Mouse (Mus musculus) testis, postnatal 14 days (tissue): ENCODE measurements around the gene Ppfia4.

Experiments used
- DNase-seq: peaks from one replicate; pipeline ENCODE4 v3.0.0; 2021; ENCODE audit warnings: low spot score

The Ppfia4 gene

DNA sequence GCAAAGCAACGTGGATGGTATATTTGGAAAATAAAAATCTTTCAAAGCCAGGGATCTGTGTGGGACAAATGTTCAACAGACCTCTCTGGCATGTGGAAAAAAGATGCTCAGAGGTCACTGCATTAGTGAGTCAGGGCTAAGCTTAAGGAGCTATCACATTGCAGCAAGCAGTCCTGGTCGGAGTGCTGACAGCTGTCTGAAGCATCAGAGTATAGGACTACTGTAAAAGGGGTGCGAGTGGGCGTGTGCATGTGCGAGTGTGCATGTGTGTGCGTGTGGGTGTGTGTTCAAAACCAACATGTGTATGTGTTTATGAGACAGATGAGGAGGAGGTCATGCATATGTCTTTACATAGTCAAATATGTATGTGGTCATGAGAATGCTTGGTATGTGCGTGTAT lies 6.4 kb upstream of the Ppfia4 start:
- no peak for DNase-seq

- no peak for DNase-seq
Observed at GRCm38 (mm10) chr1:134336958-134337710, 4.4 kb upstream of the Ppfia4 start.

DNA sequence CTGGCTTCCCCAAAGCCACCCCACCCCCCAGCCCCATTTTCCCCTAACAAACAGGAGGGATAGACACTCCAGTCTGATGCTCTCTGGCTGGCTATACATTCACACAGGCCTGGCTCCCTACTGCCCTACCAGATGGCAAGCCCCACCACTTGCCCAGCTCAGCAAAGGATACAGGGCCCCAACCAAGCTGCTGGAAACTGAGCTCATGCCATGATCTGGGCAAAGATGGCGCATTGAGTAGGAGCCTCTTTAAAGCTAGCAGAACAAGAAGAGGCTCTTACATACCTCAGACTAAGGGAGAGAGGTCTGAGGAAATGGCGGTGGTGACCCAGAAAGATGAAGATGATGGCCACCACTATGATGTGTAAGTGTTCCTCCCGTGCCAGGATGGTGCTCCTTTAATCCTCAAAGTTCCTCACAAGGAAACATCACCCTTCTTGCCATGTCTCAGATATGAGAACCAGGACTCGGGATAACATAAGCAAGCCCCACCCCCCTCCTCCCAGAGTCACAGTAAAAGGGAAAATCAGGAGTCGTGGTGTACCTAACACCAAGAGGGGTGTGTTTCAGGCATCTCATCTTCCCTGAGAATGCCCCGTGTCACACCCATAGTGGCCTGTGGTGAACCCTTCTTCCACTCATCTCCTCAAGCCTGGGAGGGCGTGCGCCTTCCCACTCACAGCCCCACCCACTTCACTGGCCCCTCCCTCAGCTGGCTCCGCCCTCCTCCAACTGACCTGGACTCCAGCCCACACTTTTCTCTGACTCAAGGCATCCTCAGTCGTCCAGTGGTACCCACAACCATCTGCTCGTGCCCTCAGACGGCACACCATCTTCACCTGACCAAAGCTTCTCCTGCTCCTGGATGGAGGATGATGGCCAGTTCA lies 3.4 kb upstream of the Ppfia4 start:
- no peak for DNase-seq

GRCm38 (mm10) chr1:134335211-134335923 lies 2.6 kb upstream of the Ppfia4 start:
- no peak for DNase-seq

DNA sequence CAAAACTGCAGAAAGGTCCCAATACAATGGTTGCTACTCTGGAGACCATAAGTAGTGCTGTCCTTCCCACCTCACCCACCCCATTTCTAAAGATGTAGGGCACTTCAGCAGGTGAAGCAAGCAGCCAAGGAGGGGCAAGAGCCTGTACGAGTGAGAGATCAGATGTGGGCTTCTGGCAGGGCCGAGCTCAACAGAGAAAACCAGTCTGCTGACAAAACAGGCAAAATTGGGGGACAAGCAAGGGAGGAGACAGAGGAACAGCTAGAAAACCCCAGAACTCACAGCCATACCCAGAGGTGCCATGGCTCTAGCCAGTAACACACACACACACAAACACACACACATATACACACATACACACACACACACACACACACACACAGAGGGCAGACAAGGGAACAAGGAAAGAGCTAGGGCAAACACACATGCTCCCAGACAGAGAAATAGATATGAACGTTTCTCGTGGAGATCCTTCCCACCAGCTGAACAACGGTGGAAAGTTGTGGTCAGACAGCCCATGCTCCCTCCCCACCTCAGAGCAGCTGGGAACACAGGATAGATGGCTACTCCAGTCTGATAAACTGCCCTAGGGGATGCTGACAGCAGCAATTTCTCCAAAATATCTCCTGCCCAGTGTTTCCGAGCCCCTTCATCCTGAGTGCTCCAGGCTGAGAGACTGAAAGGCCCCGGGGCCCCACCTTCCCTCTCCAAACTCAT lies 1.5 kb upstream of the Ppfia4 start:
- DNase-seq, result no peak

GRCm38 (mm10) chr1:134333371-134334110 lies 813 bp upstream of the Ppfia4 start:
- no peak for DNase-seq

DNA sequence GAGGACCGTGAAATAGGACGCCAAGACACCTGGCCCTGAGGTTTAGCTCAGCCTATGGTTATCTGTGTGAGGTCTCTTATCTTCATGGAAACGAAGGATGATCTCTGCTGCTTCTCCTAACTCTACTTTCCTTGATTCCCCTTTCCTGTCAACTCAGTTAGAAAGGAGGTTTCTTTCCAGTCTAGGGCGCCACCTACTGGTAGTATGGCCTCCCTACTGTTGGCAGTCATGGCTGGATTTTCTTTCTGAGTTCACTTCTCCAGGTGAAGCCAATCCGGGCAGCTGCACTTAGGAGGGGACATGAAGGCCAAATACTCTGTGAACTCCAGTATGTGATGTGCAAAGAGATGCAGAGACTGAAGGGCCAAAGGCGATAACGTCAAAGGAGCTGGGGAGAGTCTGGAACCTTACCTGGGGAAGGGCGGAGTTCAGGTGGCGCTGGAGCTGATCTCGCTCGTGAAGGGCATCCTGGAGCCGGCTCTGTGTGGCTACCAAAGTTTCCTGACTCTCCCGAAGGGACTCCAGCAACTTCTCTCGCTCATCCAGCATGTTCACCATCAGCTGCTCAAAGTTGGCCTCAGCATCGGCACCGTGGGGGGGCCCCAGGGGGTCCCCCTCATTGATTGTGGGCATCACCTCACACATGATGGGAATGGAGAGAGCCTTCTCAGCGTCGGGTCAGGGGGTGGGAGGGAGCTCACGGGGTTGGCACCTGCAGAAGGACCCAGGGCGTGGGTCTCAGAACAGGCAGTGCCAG lies 671 bp downstream of the Ppfia4 start:
- peak; percentile 63 for DNase-seq

GRCm38 (mm10) chr1:134326841-134327346 lies 5.8 kb downstream of the Ppfia4 start:
- no peak for DNase-seq

DNA sequence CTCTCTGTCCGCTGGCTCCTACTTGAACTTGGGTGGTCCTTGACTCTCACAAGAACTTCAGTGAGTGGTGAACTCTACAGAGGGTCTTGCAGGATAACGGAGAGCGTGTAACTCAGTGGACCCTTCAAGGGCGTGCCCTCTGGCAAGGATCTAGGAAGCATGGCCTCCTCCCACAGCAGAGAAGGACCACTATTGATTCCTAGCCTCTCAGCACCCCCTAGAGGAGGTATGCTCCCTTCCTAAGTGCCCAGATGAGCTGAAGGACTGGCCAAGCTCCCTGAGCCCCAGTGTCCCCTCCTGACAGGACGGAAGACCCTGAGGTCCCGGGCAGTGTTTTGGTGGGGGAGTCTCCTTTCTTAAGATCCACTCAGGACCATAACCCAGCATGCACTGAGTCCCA lies 10.1 kb downstream of the Ppfia4 start:
- DNase-seq, result no peak

DNA sequence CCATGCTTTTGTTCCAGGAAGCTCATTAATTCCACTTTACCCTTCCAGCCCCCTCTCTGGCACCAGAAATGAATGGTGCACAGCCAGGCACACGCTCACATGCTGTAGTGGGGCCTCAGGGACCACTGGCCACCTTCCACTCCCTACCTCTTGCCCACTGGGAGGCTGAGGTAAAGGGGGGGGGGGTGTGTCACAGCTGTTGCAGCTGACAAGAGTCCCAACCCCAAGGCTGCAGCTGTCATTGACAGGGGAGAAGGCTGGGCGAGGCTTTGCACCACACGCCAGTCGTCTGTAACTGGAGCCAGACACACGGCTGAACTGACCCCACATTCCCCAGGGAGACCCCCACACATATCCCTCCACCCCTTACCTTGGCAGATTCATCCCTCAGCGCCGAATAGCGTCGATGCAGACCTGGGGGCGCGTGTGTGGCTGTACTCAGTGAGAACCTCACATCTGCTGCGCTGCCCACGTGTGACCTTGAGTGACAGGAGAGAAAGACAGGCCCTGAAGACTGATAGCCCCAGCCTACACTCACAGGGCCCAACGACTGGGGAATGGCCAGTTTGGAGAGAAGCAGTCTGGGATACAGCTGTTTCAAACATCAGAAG lies 11.9 kb downstream of the Ppfia4 start:
- no peak for DNase-seq

DNA sequence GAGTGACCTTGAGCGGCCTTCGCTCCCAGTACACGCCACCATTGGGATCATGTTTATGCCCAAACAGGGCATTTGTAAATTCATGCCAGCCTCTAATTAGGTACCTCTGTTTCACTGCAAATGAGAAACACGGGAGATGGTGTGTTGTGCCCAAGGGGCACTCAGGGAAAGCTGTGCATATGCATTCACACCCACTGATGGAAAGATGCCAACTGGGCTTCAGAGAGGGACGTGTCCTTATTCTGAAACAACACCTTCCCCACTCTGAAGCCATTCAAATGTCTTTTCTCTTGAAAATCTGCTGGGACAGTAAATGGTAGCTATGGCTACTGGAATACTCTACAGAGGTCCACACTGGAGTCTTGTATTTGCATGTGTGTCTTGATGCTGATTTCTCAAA lies 14.5 kb downstream of the Ppfia4 start:
- no peak for DNase-seq

GRCm38 (mm10) chr1:134316361-134316760 lies 16.4 kb downstream of the Ppfia4 start:
- no peak for DNase-seq

DNA sequence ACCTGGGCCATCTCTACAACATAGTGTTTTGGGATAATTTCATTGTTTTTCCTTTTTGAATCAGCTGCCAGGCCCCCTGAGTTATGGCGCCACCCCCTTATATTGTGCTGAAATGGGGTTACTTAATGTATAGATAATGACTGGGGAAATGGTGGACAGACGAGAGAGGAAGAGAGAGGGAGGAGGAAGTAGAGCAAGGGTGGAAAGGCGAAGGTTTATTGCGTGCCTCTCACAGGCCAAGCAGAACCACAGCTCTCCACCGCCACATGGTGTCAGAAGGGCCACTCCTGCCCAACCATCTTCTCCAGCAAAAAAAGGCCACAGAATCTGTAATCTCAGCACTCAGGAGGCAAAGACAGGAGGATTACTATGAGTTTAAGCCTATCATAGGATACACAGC lies 17.5 kb downstream of the Ppfia4 start:
- DNase-seq, result no peak

GRCm38 (mm10) chr1:134311760-134312159 lies 21.0 kb downstream of the Ppfia4 start:
- no peak for DNase-seq

DNA sequence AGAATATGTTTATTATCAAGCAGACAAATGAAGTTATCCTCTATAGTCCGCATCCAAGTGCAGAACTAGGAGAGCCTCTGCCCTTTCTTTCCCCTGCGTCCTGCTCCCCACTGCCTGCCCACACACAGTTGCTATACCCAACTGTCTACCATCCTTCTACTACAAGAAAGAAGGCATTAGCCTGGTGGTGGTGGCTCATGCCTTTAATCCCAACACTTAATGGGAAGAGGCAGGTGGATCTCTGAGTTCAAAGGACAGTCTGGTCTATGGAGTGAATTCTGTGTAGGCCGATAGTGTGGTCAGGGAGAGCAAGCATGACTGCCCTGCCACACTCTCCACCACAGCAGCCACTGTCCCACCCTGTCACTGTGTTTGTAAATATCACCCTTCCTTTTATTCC lies 22.0 kb downstream of the Ppfia4 start:
- DNase-seq, result no peak

GRCm38 (mm10) chr1:134310291-134310690 lies 22.4 kb downstream of the Ppfia4 start:
- DNase-seq, result no peak

DNA sequence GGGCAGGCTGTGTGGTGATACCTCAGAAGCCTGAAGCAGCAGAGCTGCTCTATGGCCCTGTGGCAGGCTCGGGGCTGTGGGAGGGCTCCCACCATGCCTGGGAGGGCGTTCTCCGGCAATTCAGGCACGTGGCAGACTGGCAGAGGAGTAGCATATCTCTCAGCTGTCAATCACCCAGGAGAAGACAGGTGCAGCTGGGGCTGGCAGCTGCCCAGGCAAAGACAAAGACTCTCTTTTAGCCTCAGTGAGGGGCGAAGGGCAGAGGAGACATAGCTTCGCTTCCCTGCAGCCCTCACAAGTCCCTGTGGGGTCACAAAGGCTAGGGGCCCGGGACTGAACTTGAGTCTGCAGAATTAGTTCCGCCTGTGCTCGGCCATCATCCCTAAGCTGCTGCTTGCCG lies 25.3 kb downstream of the Ppfia4 start:
- DNase-seq, result no peak

DNA sequence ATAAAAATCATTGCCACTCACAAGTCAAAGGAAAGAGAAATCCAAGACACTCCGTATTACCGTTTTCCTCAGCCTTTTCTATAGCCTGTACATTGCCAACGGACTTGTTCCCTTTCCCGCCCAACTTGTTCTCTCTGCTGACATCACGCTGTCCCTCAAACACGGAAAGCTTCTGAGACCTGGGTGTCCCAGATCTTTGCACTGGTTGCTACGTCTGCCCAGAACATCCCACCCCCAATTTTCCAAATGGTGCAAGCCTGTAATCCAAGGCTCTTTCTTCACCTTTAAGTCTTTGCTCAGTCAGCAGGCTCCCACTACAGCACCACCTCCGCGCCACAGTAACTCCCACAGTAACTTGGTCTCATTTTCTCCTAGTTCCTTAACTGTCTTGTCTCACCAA lies 27.8 kb downstream of the Ppfia4 start:
- no peak for DNase-seq

DNA sequence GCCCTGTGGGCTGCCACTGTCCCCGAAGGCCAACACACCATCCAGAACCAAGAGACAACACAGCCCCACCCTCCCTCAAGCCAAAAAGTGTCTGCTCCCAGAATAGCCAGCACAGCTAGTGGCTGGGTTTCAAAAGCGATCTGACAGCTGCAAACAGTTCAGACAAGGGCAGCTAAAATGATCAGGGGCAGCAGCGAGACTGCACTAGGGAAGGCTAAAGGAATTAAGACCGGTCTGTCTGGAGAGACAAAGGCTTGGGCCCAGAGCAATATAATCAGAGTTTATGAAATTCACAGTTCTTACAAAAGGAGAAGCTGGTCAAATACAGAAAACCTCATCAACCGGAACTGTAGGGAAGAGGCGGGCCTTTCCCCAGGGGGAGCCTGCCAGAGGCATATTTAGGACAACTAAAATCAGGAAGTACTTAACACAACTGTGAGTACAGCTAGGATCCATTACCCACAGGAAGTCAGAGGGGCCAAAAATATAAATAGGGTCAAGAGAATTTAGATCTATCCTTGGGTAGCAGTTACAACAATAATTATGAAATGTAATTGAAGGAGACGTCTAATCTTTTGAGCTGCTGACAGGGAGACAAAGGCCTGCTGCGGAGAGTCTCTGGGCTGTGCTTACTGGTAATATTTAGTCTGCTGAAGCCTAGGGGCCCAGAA lies 30.0 kb downstream of the Ppfia4 start:
- DNase-seq, result no peak
